Mouse (Mus musculus): ENCODE measurements around the gene Fitm2.

- no peak for TF ChIP-seq CTCF (conservative IDR thresholded peaks at IDR 0.05; ENCODE audit: insufficient read depth, insufficient read length, low read depth, low read length)
- TF ChIP-seq POLR2A (IDR thresholded peaks at IDR 0.05; ENCODE audit: low read depth, low read length), result no peak
Measured at GRCm38 (mm10) chr2:163494456-163494855, 22.0 kb upstream of the Fitm2 start.

All from kidney, adult 2 months (tissue).